Mouse (Mus musculus): ENCODE measurements around the gene Rere.

The Rere gene

GRCm38 (mm10) chr4:150435590-150435989 lies 154.1 kb downstream of the Rere start:
- no peak for DNase-seq

GRCm38 (mm10) chr4:150438621-150439020 lies 157.2 kb downstream of the Rere start:
- no peak for DNase-seq

GRCm38 (mm10) chr4:150441931-150442330 lies 160.5 kb downstream of the Rere start:
- DNase-seq = no peak

GRCm38 (mm10) chr4:150444068-150444467 lies 162.6 kb downstream of the Rere start:
- DNase-seq = no peak

- DNase-seq = peak; percentile 68
Observed at GRCm38 (mm10) chr4:150446617-150447016, 165.2 kb downstream of the Rere start.

- DNase-seq = no peak
Observed at GRCm38 (mm10) chr4:150447517-150447916, 166.1 kb downstream of the Rere start.

- DNase-seq = no peak
Observed at GRCm38 (mm10) chr4:150448433-150448832, 167.0 kb downstream of the Rere start.

GRCm38 (mm10) chr4:150450081-150450691 lies 168.7 kb downstream of the Rere start:
- no peak for DNase-seq

GRCm38 (mm10) chr4:150452155-150452847 lies 170.9 kb downstream of the Rere start:
- no peak for DNase-seq

GRCm38 (mm10) chr4:150454571-150455306 lies 173.3 kb downstream of the Rere start:
- no peak for DNase-seq

- no peak for DNase-seq
Observed at GRCm38 (mm10) chr4:150455750-150456149, 174.3 kb downstream of the Rere start.

- no peak for DNase-seq
Observed at GRCm38 (mm10) chr4:150456452-150456851, 175.0 kb downstream of the Rere start.

GRCm38 (mm10) chr4:150456886-150457285 lies 175.4 kb downstream of the Rere start:
- no peak for DNase-seq

- no peak for DNase-seq
Observed at GRCm38 (mm10) chr4:150457353-150457752, 175.9 kb downstream of the Rere start.

- DNase-seq = no peak
Observed at GRCm38 (mm10) chr4:150457771-150458170, 176.3 kb downstream of the Rere start.

- DNase-seq = no peak
Observed at GRCm38 (mm10) chr4:150459022-150459794, 177.8 kb downstream of the Rere start.

GRCm38 (mm10) chr4:150460451-150460850 lies 179.0 kb downstream of the Rere start:
- DNase-seq = no peak

- DNase-seq = no peak
Observed at GRCm38 (mm10) chr4:150461011-150461410, 179.6 kb downstream of the Rere start.

- no peak for DNase-seq
Observed at GRCm38 (mm10) chr4:150461427-150462189, 180.2 kb downstream of the Rere start.

GRCm38 (mm10) chr4:150462367-150462766 lies 180.9 kb downstream of the Rere start:
- peak; percentile 85 for DNase-seq

- DNase-seq = peak; percentile 76
Observed at GRCm38 (mm10) chr4:150465759-150466158, 184.3 kb downstream of the Rere start.

- DNase-seq = no peak
Observed at GRCm38 (mm10) chr4:150469274-150469673, 187.8 kb downstream of the Rere start.

Measured in kidney, postnatal 14 days (tissue).